17 mouse cellular contexts compared by ENCODE assay signal in genomic region chr12:83445587-83445986, GRCm38 (mm10). TPM values are rescaled to one million over a fixed set of nuclear protein-coding genes. Genes with fewer than 3 reads are reported as not detected.
A peak's percentile ranks its signal among the peaks of the same experiment; 100 is the strongest.
DNase-seq lines count a peak whose midpoint lies in the region; ATAC-seq lines count a peak whose summit lies in the region.
"Had no signal": no experiment of that assay in that cellular context is flagged by ENCODE, and none has a peak within 500 bp of the region (broad histone marks: within the 10 kb centered on the region; RNA-seq: fewer than 3 reads in every experiment).

No protein-coding gene starts in this region.

- H3K27me3 ChIP-seq in kidney, embryonic 15.5 days = no peaks in the 10 kb centered on the region
- H3K27me3 ChIP-seq in liver, embryonic 16.5 days (ENCODE audit: control insufficient read depth, insufficient read depth, low read depth, low read length) = peaks cover 3% of the 10 kb centered on the region; the same call in 1 of the 2 replicates
- H3K27me3 ChIP-seq: limb, embryonic 15.5 days had no signal

- H3K4me2 ChIP-seq in kidney, embryonic 15.5 days = no peak overlapping the region
- H3K4me2 ChIP-seq in liver, embryonic 16.5 days (ENCODE audit: low read depth, low read length) = no peak overlapping the region
- H3K4me2 ChIP-seq: limb, embryonic 15.5 days had no signal

- no peaks in the 10 kb centered on the region for H3K36me3 ChIP-seq in kidney, embryonic 15.5 days
- no peaks in the 10 kb centered on the region for H3K36me3 ChIP-seq in liver, embryonic 16.5 days (ENCODE audit: control insufficient read depth, insufficient read depth)
- H3K36me3 ChIP-seq: limb, embryonic 15.5 days; midbrain, embryonic 10.5 days had no signal

- H3K9ac ChIP-seq in kidney, embryonic 15.5 days = no peak overlapping the region
- no peak overlapping the region for H3K9ac ChIP-seq in liver, embryonic 16.5 days (ENCODE audit: low read depth, low read length)
- H3K9ac ChIP-seq: limb, embryonic 15.5 days had no signal

- no peak overlapping the region for H3K4me3 ChIP-seq in kidney, embryonic 15.5 days (replicated peaks)
- no peak overlapping the region for H3K4me3 ChIP-seq in liver, embryonic 16.5 days (ENCODE audit: low read depth, low read length)
- H3K4me3 ChIP-seq: layer of hippocampus, adult 2 months; limb, embryonic 15.5 days; midbrain, embryonic 10.5 days had no signal

- no peaks in the 10 kb centered on the region for H3K4me1 ChIP-seq in kidney, embryonic 15.5 days
- H3K4me1 ChIP-seq in liver, embryonic 16.5 days (ENCODE audit: control insufficient read depth, low read depth, low read length) = peaks cover 8% of the 10 kb centered on the region

- no peak for ATAC-seq in kidney, embryonic 15.5 days (replicated peaks; ENCODE audit: low FRiP score)
- peak; percentile 78 for ATAC-seq in liver, embryonic 16.5 days (ENCODE audit: low read depth)
- ATAC-seq: inflammation-experienced regulatory T-cells, adult 6 months had no signal

- intact Hi-C loops in heart, postnatal 14 days (cut with DNase I) = no loop called here
- intact Hi-C loops in gastrocnemius, postnatal 14 days (cut with DNase I; ENCODE audit: low total_unique reads) = no loop called here

- no peaks in the 10 kb centered on the region for H3K9me3 ChIP-seq in kidney, embryonic 15.5 days (replicated peaks)
- H3K9me3 ChIP-seq in liver, embryonic 16.5 days (replicated peaks; ENCODE audit: control insufficient read depth, low read length) = no peaks in the 10 kb centered on the region
- H3K9me3 ChIP-seq: limb, embryonic 15.5 days; midbrain, embryonic 10.5 days had no signal

- DNase-seq in adrenal gland, adult 2 months = peak; percentile 33
- DNase-seq in adrenal gland, postnatal 4 days (ENCODE audit: low spot score in 2 of 2) = no peak
- peak; percentile 44 for DNase-seq in kidney, adult 11 months
- DNase-seq in heart, postnatal 14 days = peak; percentile 12 to 18
- DNase-seq in gastrocnemius, postnatal 14 days = no peak
- no peak for DNase-seq in gastrocnemius, postnatal 4 days (ENCODE audit: low spot score in 2 of 2)
- DNase-seq: cerebellum, adult 11 months; gastrocnemius, postnatal 25 days; lung, postnatal 14 days; retina, postnatal 1 day; thymus, postnatal 14 days had no signal

- 69% methylated on average over 6 of the region's 6 CpGs for WGBS in kidney, embryonic 15.5 days
- 60% methylated on average over 6 of the region's 6 CpGs for WGBS in liver, embryonic 16.5 days (ENCODE audit: insufficient replicate concordance)

- no peak overlapping the region for H3K27ac ChIP-seq in kidney, embryonic 15.5 days
- H3K27ac ChIP-seq in liver, embryonic 16.5 days (ENCODE audit: low read length) = peak overlapping the region; percentile 22; the same call in 1 of the 2 replicates
- H3K27ac ChIP-seq: layer of hippocampus, adult 2 months; limb, embryonic 15.5 days; midbrain, embryonic 10.5 days had no signal

RNA-seq across cellular contexts. Expression of gene Dpf3, which starts 41.9 kb away (rescaled TPM):
- total RNA-seq in adrenal gland, adult 2 months (2021) = 1 to 10 TPM; 7.6 to 8.6 TPM
- polyA plus RNA-seq in adrenal gland, adult 2 months (2012; rRNA removed) = 6.6 TPM in 2 replicates
- total RNA-seq in adrenal gland, postnatal 4 days (2021) = 10 to 100 TPM in 1 of 2 experiments, 1 to 10 TPM in 1; 9.4 to 10.5 TPM
- 14.8 and 14.9 TPM in 2 replicates for polyA plus RNA-seq in kidney, embryonic 15.5 days (2015; fragmentation: Nextera tagmentation; extraction: Ambion mirVana)
- 10 to 100 TPM; 20.7 to 26.0 TPM for total RNA-seq in heart, postnatal 14 days (2021)
- 7.1 and 7.8 TPM in 2 replicates for polyA plus RNA-seq in liver, embryonic 16.5 days (2015; fragmentation: Nextera tagmentation; extraction: Ambion mirVana)
- total RNA-seq in gastrocnemius, postnatal 14 days (2021) = 10 to 100 TPM; 18.7 to 19.5 TPM
- total RNA-seq in gastrocnemius, postnatal 4 days (2021) = 10 to 100 TPM; 15.6 to 19.3 TPM

Comparison
In these comparisons a context has a peak if more than half of its experiments do, and no peak if none do; other contexts are left out.
1. DNase-seq: peak in adrenal gland, adult 2 months (single experiment), kidney, adult 11 months (single experiment) and heart, postnatal 14 days (2 of 2); none in adrenal gland, postnatal 4 days (0 of 2), gastrocnemius, postnatal 14 days (single experiment) and gastrocnemius, postnatal 4 days (0 of 2).